Mouse (Mus musculus): ENCODE results near the gene Kctd6. TPM values are rescaled to one million over a fixed set of nuclear protein-coding genes. Genes with fewer than 3 reads are reported as not detected.
"Not testable (repeated sequence)": the region's sequence is repeated elsewhere in the genome, so short reads cannot be mapped to it uniquely, and the experiment has no call there.

The Kctd6 gene
- polyA plus RNA-seq, 1 experiment, result 4.9 TPM

DNA sequence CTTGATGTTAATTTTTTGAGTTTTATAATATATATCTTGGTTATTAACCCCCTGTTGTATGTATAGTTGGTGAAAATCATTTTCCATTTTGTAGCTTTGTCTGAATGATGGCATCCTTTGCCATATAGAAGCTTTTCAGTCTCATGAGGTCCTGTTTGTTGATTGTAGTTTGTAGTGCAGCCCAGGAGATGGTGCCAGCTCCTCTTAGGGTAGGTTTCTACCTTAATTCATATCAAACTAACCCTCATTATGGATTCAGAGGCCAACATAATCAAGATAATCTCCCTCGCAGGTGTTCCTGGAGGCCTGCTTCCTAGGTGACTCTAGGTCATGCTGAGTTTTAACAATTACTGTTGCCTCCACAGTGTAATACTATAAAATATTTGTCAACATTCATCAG lies 48.3 kb downstream of the Kctd6 start:
- WGBS, result 92% methylated on average over 1 of the region's 1 CpGs
- TF ChIP-seq CTCF (IDR thresholded peaks at IDR 0.05; ENCODE audit: extremely low read depth, insufficient read depth, insufficient read length, insufficient replicate concordance) (no peak), POLR2A (IDR thresholded peaks at IDR 0.05; ENCODE audit: low read depth, low read length) (no peak)
- Histone ChIP-seq H3K27ac (ENCODE audit: insufficient read depth, low read length) (no peak overlapping the region), H3K36me3 (ENCODE audit: control insufficient read depth, insufficient read depth, low read length) (no peaks in the 10 kb centered on the region), H3K27me3 (ENCODE audit: control insufficient read depth, insufficient read depth, low read length) (no peaks in the 10 kb centered on the region), H3K4me3 (ENCODE audit: extremely low read depth, insufficient read depth, insufficient read length) (no peak overlapping the region), H3K4me1 (ENCODE audit: control insufficient read depth, insufficient read depth, insufficient read length) (no peaks in the 10 kb centered on the region)
- DNase-seq (ENCODE audit: low read depth in 1 of 2, low spot score in 2 of 2), result no peak

GRCm38 (mm10) chr14:8264378-8264777 lies 50.4 kb downstream of the Kctd6 start:
- H3K4me1 ChIP-seq (ENCODE audit: control insufficient read depth, insufficient read depth, insufficient read length), result no peaks in the 10 kb centered on the region
- no peaks in the 10 kb centered on the region for H3K36me3 ChIP-seq (ENCODE audit: control insufficient read depth, insufficient read depth, low read length)
- TF ChIP-seq POLR2A (IDR thresholded peaks at IDR 0.05; ENCODE audit: low read depth, low read length) (no peak), CTCF (IDR thresholded peaks at IDR 0.05; ENCODE audit: extremely low read depth, insufficient read depth, insufficient read length, insufficient replicate concordance) (no peak)
- DNase-seq (ENCODE audit: low read depth in 1 of 2, low spot score in 2 of 2), result no peak
- no peak overlapping the region for H3K27ac ChIP-seq (ENCODE audit: insufficient read depth, low read length)
- H3K27me3 ChIP-seq (ENCODE audit: control insufficient read depth, insufficient read depth, low read length), result no peaks in the 10 kb centered on the region
- no peak overlapping the region for H3K4me3 ChIP-seq (ENCODE audit: extremely low read depth, insufficient read depth, insufficient read length)
- 84% methylated on average over 1 of the region's 1 CpGs for WGBS

- 85% methylated on average over 8 of the region's 8 CpGs for WGBS
- H3K4me1 ChIP-seq (ENCODE audit: control insufficient read depth, insufficient read depth, insufficient read length); H3K27me3 ChIP-seq (ENCODE audit: control insufficient read depth, insufficient read depth, low read length); H3K4me3 ChIP-seq (ENCODE audit: extremely low read depth, insufficient read depth, insufficient read length); DNase-seq (ENCODE audit: low read depth in 1 of 2, low spot score in 2 of 2); H3K36me3 ChIP-seq (ENCODE audit: control insufficient read depth, insufficient read depth, low read length); H3K27ac ChIP-seq (ENCODE audit: insufficient read depth, low read length): not testable (repeated sequence)
Measured at GRCm38 (mm10) chr14:8271281-8271680, 57.3 kb downstream of the Kctd6 start.

Other genes with a start within 250 kb of the Kctd6 start
- 69.2 and 69.9 TPM in 2 replicates for gene Dnase1l3, start 219.6 kb upstream of the Kctd6 start, polyA plus RNA-seq (2012; rRNA removed)
- 8.3 and 8.6 TPM in 2 replicates for gene Abhd6, start 211.2 kb upstream of the Kctd6 start, polyA plus RNA-seq (2012; rRNA removed)
- gene Rpp14, start 133.8 kb upstream of the Kctd6 start, polyA plus RNA-seq (2012; rRNA removed), result 3.0 and 4.7 TPM in 2 replicates
- 42.5 and 46.2 TPM in 2 replicates for gene Pxk, start 115.9 kb upstream of the Kctd6 start, polyA plus RNA-seq (2012; rRNA removed)
- 21.1 and 21.9 TPM in 2 replicates for gene Pdhb, start 41.1 kb upstream of the Kctd6 start, polyA plus RNA-seq (2012; rRNA removed)
- gene Acox2, start 45.2 kb downstream of the Kctd6 start, polyA plus RNA-seq (2012; rRNA removed), result 0.11 TPM in 1 of 2 replicates, not detected in the other
- gene Fam107a, start 103.9 kb downstream of the Kctd6 start, polyA plus RNA-seq (2012; rRNA removed), result 0.60 and 0.85 TPM in 2 replicates
- 0.07 and 0.16 TPM in 2 replicates for gene Oit1, start 164.6 kb downstream of the Kctd6 start, polyA plus RNA-seq (2012; rRNA removed)